Mouse (Mus musculus) kidney, embryonic 16.5 days (tissue): ENCODE measurements around the gene Xrcc4. TPM values are rescaled to one million over a fixed set of nuclear protein-coding genes. Genes with fewer than 3 reads are reported as not detected.

Experiments
- ATAC-seq: fragments of 200-750 bp; cut with Nextera tagmentation; 2 replicates; pipeline ENCODE4 v1.8.0; 2017; ENCODE audit warnings: moderate TSS enrichment; ENCODE audit not compliant: low FRiP score, low TSS enrichment
- H3K27ac ChIP-seq: fragments of 300-500 bp; sonication (generic); 2 replicates; pipeline ENCODE4 v1.5.1; 2014; ENCODE audit warnings: low read length
- H3K27me3 ChIP-seq: fragments of 300-500 bp; sonication (generic); 2 replicates; pipeline ENCODE4 v1.6.1; 2014; ENCODE audit warnings: low read length, control low read depth, mixed read lengths; ENCODE audit not compliant: insufficient read depth
- H3K36me3 ChIP-seq: fragments of 300-500 bp; sonication (generic); 2 replicates; pipeline ENCODE4 v1.6.1; 2014; ENCODE audit warnings: low read length, control low read depth, mixed read lengths; ENCODE audit not compliant: insufficient read depth
- H3K4me1 ChIP-seq: fragments of 300-500 bp; sonication (generic); 2 replicates; pipeline ENCODE4 v1.6.1; 2014; ENCODE audit warnings: low read length, control low read depth, mixed read lengths; ENCODE audit not compliant: insufficient read depth
- H3K4me2 ChIP-seq: fragments of 300-500 bp; sonication (generic); replicated peaks from 2 replicates; pipeline ENCODE4 v1.6.1; 2014; ENCODE audit warnings: low read depth, low read length
- H3K4me3 ChIP-seq: fragments of 300-500 bp; sonication (generic); 2 replicates; pipeline ENCODE4 v1.5.1; 2014; ENCODE audit warnings: mild to moderate bottlenecking, low read length
- H3K9ac ChIP-seq: fragments of 300-500 bp; sonication (generic); replicated peaks from 2 replicates; pipeline ENCODE4 v1.6.1; 2014; ENCODE audit warnings: low read length
- H3K9me3 ChIP-seq: fragments of 300-500 bp; sonication (generic); 2 replicates; pipeline ENCODE4 v1.6.1; 2016; ENCODE audit warnings: low read length, control low read depth
- WGBS: fragments of 180-500 bp; shearing (Covaris S2); extraction: QIAGEN DNeasy Blood & Tissue Kit; methylation state at CpG from one replicate; pipeline ENCODE4 v1.1.7; 2014; 5-methylcytosine and 5-hydroxymethylcytosine counted together
- polyA plus RNA-seq: library from polyadenylated mRNA; unstranded; fragments of >200 nt; fragmentation: Nextera tagmentation; extraction: Ambion mirVana; gene quantifications from 2 replicates; pipeline ENCODE4 v1.2.1, GENCODE M21; 2015

Xrcc4 gene
- polyA plus RNA-seq, 1 experiment from 2014 or later, result 14.7 TPM

DNA sequence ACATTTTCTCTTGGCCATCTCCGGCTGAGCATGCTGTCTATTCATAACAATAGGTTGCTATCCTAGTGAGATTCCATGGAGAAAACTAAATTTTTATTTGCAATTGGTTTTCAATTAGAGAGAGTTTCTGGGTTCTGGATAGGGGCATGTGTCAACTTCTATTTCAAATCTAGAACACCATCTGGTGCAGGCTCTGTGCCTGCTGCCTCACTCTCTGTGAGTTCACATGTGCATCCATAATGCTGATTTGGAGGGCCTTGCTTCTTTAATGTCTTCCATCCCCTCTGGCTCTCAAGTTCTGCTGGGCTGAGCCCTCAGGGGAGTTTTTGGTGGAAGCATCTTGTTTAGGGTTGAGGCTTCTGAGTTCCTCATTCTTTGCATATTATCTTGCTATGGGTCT, 239.5 kb downstream of the Xrcc4 start:
- WGBS, result 95% methylated on average over 1 of the region's 1 CpGs
- no peaks in the 10 kb centered on the region for H3K4me1 ChIP-seq
- H3K27ac ChIP-seq, result no peak overlapping the region
- H3K4me3 ChIP-seq, result no peak overlapping the region
- H3K36me3 ChIP-seq, result no peaks in the 10 kb centered on the region
- no peak overlapping the region for H3K9ac ChIP-seq
- ATAC-seq, result no peak
- no peak overlapping the region for H3K4me2 ChIP-seq
- H3K27me3 ChIP-seq, result no peaks in the 10 kb centered on the region
- no peaks in the 10 kb centered on the region for H3K9me3 ChIP-seq

DNA sequence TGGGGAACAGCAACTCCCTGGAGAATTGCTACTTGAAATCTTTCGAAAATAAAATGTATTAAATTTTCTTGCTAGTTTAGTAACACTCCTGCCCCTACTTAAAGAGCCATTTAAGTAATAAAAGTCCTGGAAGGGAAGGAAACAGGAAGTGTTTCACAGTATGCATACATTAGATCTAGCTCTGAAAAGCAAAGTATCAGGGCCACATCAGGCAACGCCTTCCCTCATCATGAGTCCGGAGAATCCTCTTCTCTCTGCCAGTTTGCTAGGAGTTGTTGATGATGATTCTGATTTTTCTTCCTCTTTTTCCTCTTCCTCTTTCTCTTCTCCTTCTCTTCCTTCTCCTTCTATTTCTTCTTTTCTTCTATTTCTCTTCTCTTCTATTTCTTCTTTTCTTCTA, 250.8 kb downstream of the Xrcc4 start:
- H3K4me1 ChIP-seq, result no peaks in the 10 kb centered on the region
- H3K9ac ChIP-seq, result no peak overlapping the region
- H3K9me3 ChIP-seq, result no peaks in the 10 kb centered on the region
- no peak for ATAC-seq
- no peaks in the 10 kb centered on the region for H3K36me3 ChIP-seq
- no peak overlapping the region for H3K27ac ChIP-seq
- no peaks in the 10 kb centered on the region for H3K27me3 ChIP-seq
- no peak overlapping the region for H3K4me2 ChIP-seq
- WGBS, result 84% methylated on average over 3 of the region's 3 CpGs
- H3K4me3 ChIP-seq, result no peak overlapping the region

DNA sequence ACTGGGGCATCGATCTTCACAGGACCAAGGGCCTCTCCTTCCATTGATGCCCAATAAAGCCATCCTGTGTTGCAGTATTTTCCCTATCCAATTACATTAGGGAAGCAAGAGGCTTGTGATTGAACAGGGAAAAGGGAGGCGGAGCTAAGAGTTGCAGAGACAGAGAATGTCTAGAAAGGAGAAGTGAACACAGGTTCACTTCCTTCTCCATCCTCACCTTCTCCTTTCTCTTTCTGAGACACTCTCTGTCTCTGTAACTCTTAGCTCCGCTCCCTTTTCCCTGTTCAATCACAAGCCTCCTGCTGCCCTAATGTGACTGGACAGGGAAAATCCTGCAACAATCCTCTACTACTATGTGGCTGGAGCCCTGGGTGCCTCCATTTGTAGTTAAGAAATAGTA, 254.9 kb downstream of the Xrcc4 start:
- H3K36me3 ChIP-seq, result no peaks in the 10 kb centered on the region
- no peaks in the 10 kb centered on the region for H3K27me3 ChIP-seq
- H3K9me3 ChIP-seq, result no peaks in the 10 kb centered on the region
- H3K4me1 ChIP-seq, result no peaks in the 10 kb centered on the region
- WGBS, result 90% methylated on average over 3 of the region's 3 CpGs
- no peak overlapping the region for H3K9ac ChIP-seq
- no peak overlapping the region for H3K4me2 ChIP-seq
- ATAC-seq, result no peak
- H3K4me3 ChIP-seq, result no peak overlapping the region
- H3K27ac ChIP-seq, result no peak overlapping the region

DNA sequence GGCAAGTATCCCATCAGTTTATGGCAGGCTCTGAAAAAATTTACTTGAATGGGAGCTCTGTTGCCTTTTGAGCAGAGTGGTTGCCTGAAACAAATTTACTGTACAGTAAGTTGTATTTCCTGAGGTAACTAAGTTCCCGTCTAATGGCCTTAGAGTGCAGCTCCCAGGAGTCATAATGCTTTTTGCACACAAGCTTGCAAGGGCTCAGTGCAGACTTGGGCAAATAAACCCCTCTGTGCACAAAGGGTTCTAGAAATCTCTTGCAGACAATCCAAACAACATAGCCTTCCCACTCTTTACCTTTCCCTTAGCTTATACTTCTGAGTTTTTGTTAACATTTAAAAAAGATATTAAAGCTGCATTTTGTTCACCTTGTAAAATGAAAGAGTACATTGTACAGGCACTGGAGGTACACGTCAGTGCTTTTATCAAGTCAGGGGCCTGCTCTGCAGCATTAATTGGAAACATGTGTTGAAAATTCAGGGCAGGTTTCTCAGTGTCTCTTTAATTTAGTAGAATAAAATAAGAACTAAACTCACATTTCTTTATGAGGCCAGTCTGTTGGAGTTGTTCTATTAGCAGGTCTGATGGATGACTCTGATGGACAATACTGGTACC, 256.2 kb downstream of the Xrcc4 start:
- ATAC-seq, result no peak
- Histone ChIP-seq H3K9ac (no peak overlapping the region), H3K9me3 (no peaks in the 10 kb centered on the region), H3K4me3 (no peak overlapping the region), H3K4me1 (no peaks in the 10 kb centered on the region), H3K4me2 (no peak overlapping the region), H3K27ac (no peak overlapping the region), H3K27me3 (no peaks in the 10 kb centered on the region), H3K36me3 (no peaks in the 10 kb centered on the region)
- 70% methylated on average over 2 of the region's 2 CpGs for WGBS

DNA sequence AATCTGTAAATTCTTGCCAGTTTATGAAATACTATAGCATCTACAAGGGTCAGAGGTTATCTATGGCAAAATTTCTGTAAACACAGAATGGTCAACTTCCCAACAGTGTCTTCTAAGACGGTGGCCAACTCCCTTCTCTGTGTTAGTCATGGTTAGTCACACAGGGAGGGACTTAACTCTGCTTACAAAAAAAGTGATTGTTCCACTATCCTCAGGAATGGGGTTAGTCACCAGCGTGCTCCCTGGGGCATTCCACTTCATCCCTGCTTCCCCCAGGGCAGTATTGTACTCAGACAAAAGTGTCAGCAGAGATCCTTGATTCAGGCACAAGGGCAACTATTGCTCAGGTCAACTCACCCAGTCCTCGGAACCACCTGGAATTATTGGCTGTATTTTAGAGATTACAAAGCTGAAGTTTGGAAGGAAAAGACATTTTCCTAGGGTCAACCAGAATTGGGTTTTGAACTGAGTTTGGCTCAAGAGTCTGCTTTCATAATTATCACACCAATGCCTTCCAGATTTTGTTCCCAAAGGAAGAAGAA, 260.9 kb downstream of the Xrcc4 start:
- H3K36me3 ChIP-seq, result no peaks in the 10 kb centered on the region

DNA sequence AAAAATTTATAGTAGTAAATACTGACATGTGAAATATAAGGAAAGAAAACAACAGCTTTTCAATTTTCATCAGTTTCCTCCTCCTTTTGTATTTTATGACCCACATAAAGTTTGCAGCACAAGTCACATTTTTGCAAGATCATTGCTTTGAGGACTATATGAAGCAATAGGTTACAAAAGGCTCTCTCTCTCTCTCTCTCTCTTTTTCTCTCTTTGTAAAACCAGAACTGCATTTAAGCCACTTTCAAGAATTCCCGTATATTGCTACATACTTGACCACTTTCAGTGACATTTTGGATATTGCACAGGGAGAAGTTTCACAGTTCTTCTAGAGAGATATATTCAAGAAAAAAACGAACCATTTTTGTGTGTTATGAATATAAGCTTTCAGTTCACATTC, 261.6 kb downstream of the Xrcc4 start:
- Histone ChIP-seq H3K36me3 (no peaks in the 10 kb centered on the region), H3K4me1 (no peaks in the 10 kb centered on the region), H3K4me2 (no peak overlapping the region), H3K27me3 (no peaks in the 10 kb centered on the region), H3K9me3 (no peaks in the 10 kb centered on the region), H3K9ac (no peak overlapping the region), H3K4me3 (no peak overlapping the region), H3K27ac (no peak overlapping the region)
- 67% methylated on average over 2 of the region's 2 CpGs for whole genome bisulfite sequencing
- ATAC-seq, result no peak

More for the DNA sequence above, 260.9 kb downstream of the Xrcc4 start:
- Histone ChIP-seq H3K4me3 (no peak overlapping the region), H3K27me3 (no peaks in the 10 kb centered on the region), H3K27ac (no peak overlapping the region), H3K4me1 (no peaks in the 10 kb centered on the region), H3K9ac (no peak overlapping the region), H3K4me2 (no peak overlapping the region), H3K9me3 (no peaks in the 10 kb centered on the region)
- WGBS, result 66% methylated on average over 3 of the region's 3 CpGs
- no peak for ATAC-seq

DNA sequence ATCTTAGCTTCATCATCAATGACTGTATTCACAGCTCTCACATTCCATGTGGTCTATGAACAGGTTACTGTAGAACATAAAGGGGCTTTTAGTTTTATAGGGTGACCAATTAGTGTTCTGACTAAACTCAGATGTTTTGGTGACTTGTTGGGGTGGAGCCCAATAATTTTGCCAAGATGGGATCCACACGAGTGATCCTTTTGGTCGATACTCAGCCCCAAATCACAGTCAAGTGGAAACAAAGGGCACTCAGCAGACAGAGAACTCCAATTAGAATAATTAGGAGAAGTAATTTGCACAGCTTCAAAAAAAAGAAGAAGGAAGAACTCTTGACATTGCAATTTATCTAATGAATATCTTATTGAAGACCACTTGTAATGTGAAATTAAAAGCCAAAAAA, 274.9 kb downstream of the Xrcc4 start:
- Histone ChIP-seq H3K4me1 (no peaks in the 10 kb centered on the region), H3K27me3 (no peaks in the 10 kb centered on the region), H3K9me3 (no peaks in the 10 kb centered on the region), H3K4me3 (no peak overlapping the region), H3K36me3 (no peaks in the 10 kb centered on the region), H3K27ac (no peak overlapping the region), H3K9ac (no peak overlapping the region), H3K4me2 (no peak overlapping the region)
- WGBS, result 82% methylated on average over 2 of the region's 2 CpGs
- ATAC-seq, result no peak

DNA sequence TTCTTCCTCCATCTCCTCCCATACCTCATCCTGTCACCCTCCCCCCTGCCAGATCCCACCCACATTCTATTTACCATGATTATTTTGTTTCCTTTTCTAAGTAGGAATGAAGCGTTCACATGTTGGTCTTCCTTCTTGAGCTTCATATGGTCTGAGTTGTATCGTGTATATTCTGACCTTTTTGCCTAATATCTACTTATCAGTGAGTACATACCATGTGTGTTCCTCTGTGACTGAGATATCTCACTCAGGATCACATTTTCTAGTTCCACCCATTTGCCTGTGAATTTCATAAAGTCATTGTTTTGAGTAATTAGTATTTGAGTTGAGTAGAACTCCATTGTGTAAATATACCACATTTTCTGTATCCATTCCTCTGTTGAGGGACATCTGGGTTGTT, 277.2 kb downstream of the Xrcc4 start:
- no peak overlapping the region for H3K4me2 ChIP-seq
- H3K9ac ChIP-seq, result no peak overlapping the region
- no peak overlapping the region for H3K27ac ChIP-seq
- H3K27me3 ChIP-seq, result no peaks in the 10 kb centered on the region
- no peaks in the 10 kb centered on the region for H3K36me3 ChIP-seq
- 94% methylated on average over 2 of the region's 2 CpGs for WGBS
- no peaks in the 10 kb centered on the region for H3K4me1 ChIP-seq
- ATAC-seq, result no peak
- no peak overlapping the region for H3K4me3 ChIP-seq
- H3K9me3 ChIP-seq, result no peaks in the 10 kb centered on the region

DNA sequence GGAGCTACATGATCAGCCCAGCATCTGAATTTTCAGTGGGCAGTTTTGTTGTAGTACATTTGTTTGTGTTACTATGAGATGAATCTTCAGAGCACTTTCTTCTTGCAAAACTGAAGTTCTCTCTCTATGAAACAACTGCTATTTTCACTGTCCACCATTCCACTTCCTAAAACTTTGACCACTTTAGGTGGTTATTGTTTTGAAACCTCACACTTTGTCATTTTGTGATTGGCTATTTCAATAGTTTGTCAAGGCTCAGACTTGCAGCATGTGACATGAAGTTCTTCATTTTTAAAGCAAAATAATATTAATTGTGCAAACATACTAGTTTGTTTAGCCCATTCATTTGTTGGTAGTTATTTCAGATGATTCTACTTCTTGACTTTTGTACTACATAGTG, 280.4 kb downstream of the Xrcc4 start:
- Histone ChIP-seq H3K9ac (no peak overlapping the region), H3K4me2 (no peak overlapping the region), H3K4me3 (no peak overlapping the region), H3K9me3 (no peaks in the 10 kb centered on the region), H3K27me3 (no peaks in the 10 kb centered on the region), H3K27ac (no peak overlapping the region), H3K4me1 (no peaks in the 10 kb centered on the region), H3K36me3 (no peaks in the 10 kb centered on the region)
- ATAC-seq, result no peak

DNA sequence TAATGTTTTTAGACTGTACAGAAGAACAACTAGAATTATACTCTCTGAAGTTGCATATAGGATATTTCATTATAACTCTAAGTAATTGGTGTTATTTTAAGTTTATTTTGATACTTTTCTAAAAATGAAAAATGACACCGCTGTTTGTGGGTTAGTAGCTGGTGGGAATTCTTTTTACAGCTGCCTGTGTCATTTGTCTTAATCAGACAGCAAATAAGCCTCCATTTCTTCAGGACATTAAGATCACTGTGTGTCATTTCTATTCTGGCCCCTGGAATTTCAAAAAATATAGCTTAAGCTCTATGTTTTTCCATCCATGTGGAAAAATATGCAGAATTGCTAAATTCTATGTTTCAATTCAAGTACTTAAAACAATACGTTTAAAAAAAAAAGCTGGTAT, 287.5 kb downstream of the Xrcc4 start:
- 77% methylated on average over 2 of the region's 2 CpGs for WGBS
- H3K4me2 ChIP-seq, result no peak overlapping the region
- ATAC-seq, result no peak
- H3K36me3 ChIP-seq, result no peaks in the 10 kb centered on the region
- H3K9ac ChIP-seq, result no peak overlapping the region
- H3K4me1 ChIP-seq, result no peaks in the 10 kb centered on the region
- no peak overlapping the region for H3K4me3 ChIP-seq
- no peak overlapping the region for H3K27ac ChIP-seq
- H3K27me3 ChIP-seq, result no peaks in the 10 kb centered on the region
- H3K9me3 ChIP-seq, result no peaks in the 10 kb centered on the region
